Mouse (Mus musculus) thymus, adult 2 months (tissue): ENCODE measurements around the gene Smc6.

Source experiments
- CTCF ChIP-seq: fragments of 200-500 bp; IDR thresholded peaks from 2 replicates; pipeline ENCODE4 v1.5.1; 2012; ENCODE audit warnings: mild to moderate bottlenecking, control low read depth, low read length, moderate library complexity, borderline replicate concordance; ENCODE audit not compliant: control insufficient read depth, poor library complexity, insufficient read depth; ENCODE audit errors: extremely low read depth
- POLR2A ChIP-seq: fragments of 200-500 bp; IDR thresholded peaks from 2 replicates; pipeline ENCODE4 v1.6.1; 2012; ENCODE audit warnings: mild to moderate bottlenecking, low read length, control low read depth, moderate library complexity; ENCODE audit not compliant: control insufficient read depth, poor library complexity, insufficient read depth; ENCODE audit errors: extremely low read depth

- TF ChIP-seq POLR2A (no peak), CTCF (no peak)
Measured at GRCm38 (mm10) chr12:11336845-11337244, 71.2 kb downstream of the Smc6 start.
